ENCODE assay signal across 8 mouse cellular contexts in genomic region chr6:91852550-91852949, GRCm38 (mm10). TPM values are rescaled to one million over a fixed set of nuclear protein-coding genes. Genes with fewer than 3 reads are reported as not detected.
DNase-seq lines count a peak whose midpoint lies in the region; ATAC-seq and TF ChIP-seq lines count a peak whose summit lies in the region.

No protein-coding gene starts in this region.

- peak; percentile 81 for ATAC-seq in hindbrain, postnatal 0 days
- ATAC-seq in midbrain, embryonic 11.5 days (ENCODE audit: low FRiP score) = 0 out of 2 replicates have a peak, but pooled peaks have one; percentile 58

- no peak overlapping the region for H3K4me3 ChIP-seq in hindbrain, postnatal 0 days (ENCODE audit: low read length)
- H3K4me3 ChIP-seq in midbrain, embryonic 11.5 days (ENCODE audit: low read depth, low read length) = no peak overlapping the region

- no peak overlapping the region for H3K9ac ChIP-seq in hindbrain, postnatal 0 days (replicated peaks; ENCODE audit: low read length)
- H3K9ac ChIP-seq in midbrain, embryonic 11.5 days (ENCODE audit: low read length) = no peak overlapping the region

- TF ChIP-seq CTCF in hindbrain, postnatal 0 days (IDR thresholded peaks at IDR 0.05; ENCODE audit: low read depth) = peak; percentile 89

- no peaks in the 10 kb centered on the region for H3K27me3 ChIP-seq in hindbrain, postnatal 0 days (ENCODE audit: insufficient read depth, low read length)
- no peaks in the 10 kb centered on the region for H3K27me3 ChIP-seq in midbrain, embryonic 11.5 days (ENCODE audit: control insufficient read depth, insufficient read depth, low read length)

- DNase-seq in adrenal gland, adult 2 months = peak; percentile 42
- no peak for DNase-seq in adrenal gland, postnatal 4 days (ENCODE audit: low spot score in 2 of 2)
- DNase-seq in ovary, postnatal 14 days (ENCODE audit: low spot score) = peak; percentile 13
- no peak for DNase-seq in ovary, postnatal 10 days (ENCODE audit: low spot score)
- peak; percentile 52 for DNase-seq in embryo, embryonic 9.5 days (ENCODE audit: extremely low spot score)
- peak; percentile 77 for DNase-seq in hindbrain, postnatal 0 days (ENCODE audit: low spot score)
- DNase-seq in midbrain, embryonic 11.5 days (ENCODE audit: low spot score, missing footprints) = peak; percentile 92
- no peak for DNase-seq in natural killer cell, adult 2 months (ENCODE audit: low spot score in 2 of 2)

- no peaks in the 10 kb centered on the region for H3K4me1 ChIP-seq in hindbrain, postnatal 0 days (ENCODE audit: insufficient read depth, low read length)
- H3K4me1 ChIP-seq in midbrain, embryonic 11.5 days (ENCODE audit: control insufficient read depth, insufficient read depth, low read length) = no peaks in the 10 kb centered on the region

- H3K4me2 ChIP-seq in hindbrain, postnatal 0 days (ENCODE audit: low read depth, low read length) = no peak overlapping the region
- H3K4me2 ChIP-seq in midbrain, embryonic 11.5 days = no peak overlapping the region

- H3K36me3 ChIP-seq in hindbrain, postnatal 0 days (ENCODE audit: insufficient read depth, low read length) = no peaks in the 10 kb centered on the region
- no peaks in the 10 kb centered on the region for H3K36me3 ChIP-seq in midbrain, embryonic 11.5 days (ENCODE audit: control insufficient read depth, insufficient read depth, low read length)

- 5% methylated on average over 2 of the region's 2 CpGs for WGBS in hindbrain, postnatal 0 days
- WGBS in midbrain, embryonic 11.5 days = 14% methylated on average over 2 of the region's 2 CpGs

- no peaks in the 10 kb centered on the region for H3K9me3 ChIP-seq in hindbrain, postnatal 0 days (ENCODE audit: low read length)
- no peaks in the 10 kb centered on the region for H3K9me3 ChIP-seq in midbrain, embryonic 11.5 days (ENCODE audit: control insufficient read depth, low read length)

- H3K27ac ChIP-seq in hindbrain, postnatal 0 days = no peak overlapping the region
- H3K27ac ChIP-seq in midbrain, embryonic 11.5 days (ENCODE audit: low read depth, low read length) = no peak overlapping the region

RNA-seq across cellular contexts. Expression of gene Ccdc174, which starts 25.3 kb away (rescaled TPM):
- 10 to 100 TPM; 28.2 to 69.0 TPM for total RNA-seq in adrenal gland, adult 2 months (2021)
- polyA plus RNA-seq in adrenal gland, adult 2 months (2012; rRNA removed) = 2.9 and 4.5 TPM in 2 replicates
- total RNA-seq in adrenal gland, postnatal 4 days (2021) = 10 to 100 TPM; 29.8 to 31.3 TPM
- total RNA-seq in hindbrain, postnatal 0 days (2014; rRNA removed) = 12.8 and 15.1 TPM in 2 replicates
- polyA plus RNA-seq in hindbrain, postnatal 0 days (2015; fragmentation: Nextera tagmentation; extraction: Ambion mirVana) = 36.3 and 43.4 TPM in 2 replicates
- polyA plus RNA-seq in midbrain, embryonic 11.5 days (2014; fragmentation: Nextera tagmentation; extraction: Ambion mirVana) = 50.2 and 52.8 TPM in 2 replicates

RNA-seq across cellular contexts. Expression of gene Grip2, which starts 25.5 kb away (rescaled TPM):
- 1 to 10 TPM; 1.3 to 3.5 TPM for total RNA-seq in adrenal gland, adult 2 months (2021)
- 3.3 TPM in 2 replicates for polyA plus RNA-seq in adrenal gland, adult 2 months (2012; rRNA removed)
- 1 to 10 TPM; 2.1 to 2.8 TPM for total RNA-seq in adrenal gland, postnatal 4 days (2021)
- total RNA-seq in hindbrain, postnatal 0 days (2014; rRNA removed) = 14.6 and 19.2 TPM in 2 replicates
- polyA plus RNA-seq in hindbrain, postnatal 0 days (2015; fragmentation: Nextera tagmentation; extraction: Ambion mirVana) = 5.2 and 5.3 TPM in 2 replicates
- polyA plus RNA-seq in midbrain, embryonic 11.5 days (2014; fragmentation: Nextera tagmentation; extraction: Ambion mirVana) = 0.46 and 0.76 TPM in 2 replicates

RNA-seq across cellular contexts. Expression of gene 4930590J08Rik, which starts 50.1 kb away (rescaled TPM):
- total RNA-seq in adrenal gland, adult 2 months (2021) = 1 to 10 TPM; 1.6 to 2.1 TPM
- polyA plus RNA-seq in adrenal gland, adult 2 months (2012; rRNA removed) = 0.25 and 0.26 TPM in 2 replicates
- total RNA-seq in adrenal gland, postnatal 4 days (2021) = 1 to 10 TPM; 1.6 to 2.2 TPM
- 2.2 and 3.2 TPM in 2 replicates for total RNA-seq in hindbrain, postnatal 0 days (2014; rRNA removed)
- 0.63 and 0.64 TPM in 2 replicates for polyA plus RNA-seq in hindbrain, postnatal 0 days (2015; fragmentation: Nextera tagmentation; extraction: Ambion mirVana)
- polyA plus RNA-seq in midbrain, embryonic 11.5 days (2014; fragmentation: Nextera tagmentation; extraction: Ambion mirVana) = 0.45 and 0.62 TPM in 2 replicates

Comparison
In these comparisons a context has a peak if more than half of its experiments do, and no peak if none do; other contexts are left out.
1. DNase-seq: peak in adrenal gland, adult 2 months (single experiment), ovary, postnatal 14 days (single experiment), embryo, embryonic 9.5 days (single experiment), hindbrain, postnatal 0 days (single experiment) and midbrain, embryonic 11.5 days (single experiment); none in adrenal gland, postnatal 4 days (0 of 2), ovary, postnatal 10 days (single experiment) and natural killer cell, adult 2 months (0 of 2).